In genomic region chr9:123665645-123666044, GRCm38 (mm10) we compare ENCODE assay signal across 9 mouse cellular contexts. TPM values are rescaled to one million over a fixed set of nuclear protein-coding genes. Genes with fewer than 3 reads are reported as not detected.
DNase-seq lines count a peak whose midpoint lies in the region; ATAC-seq and TF ChIP-seq lines count a peak whose summit lies in the region.
"Had no signal": no experiment of that assay in that cellular context is flagged by ENCODE, and none has a peak within 500 bp of the region (broad histone marks: within the 10 kb centered on the region; RNA-seq: fewer than 3 reads in every experiment).

No protein-coding gene starts in this region.

- no peak for TF ChIP-seq EP300 in lung, postnatal 0 days (IDR thresholded peaks at IDR 0.05)

- WGBS in hindbrain, embryonic 11.5 days: 55% methylated on average over 5 of the region's 5 CpGs
- 61% methylated on average over 5 of the region's 5 CpGs for WGBS in hindbrain, embryonic 16.5 days
- WGBS in lung, postnatal 0 days: 48% methylated on average over 5 of the region's 5 CpGs
- 54% methylated on average over 5 of the region's 5 CpGs for WGBS in midbrain, embryonic 11.5 days

- peak; percentile 68 for TF ChIP-seq CTCF in lung, postnatal 0 days (IDR thresholded peaks at IDR 0.05)

- intact Hi-C loops in heart, postnatal 36 days (cut with DNase I): loop anchor here (10.0 kb wide), 1 partner anchor 129 kb away; no protein-coding TSS in a partner anchor

- peak; percentile 65 for DNase-seq in hindbrain, embryonic 11.5 days (ENCODE audit: low spot score)
- DNase-seq in A20 (ENCODE audit: low read depth, low spot score): peak; percentile 76
- peak; percentile 46 for DNase-seq in T-cell, adult 2 months (ENCODE audit: low spot score)
- DNase-seq in heart, postnatal 36 days: peak; percentile 14 to 46
- peak; percentile 42 for DNase-seq in lung, postnatal 0 days (ENCODE audit: low spot score)
- DNase-seq in telencephalon, adult 2 months (ENCODE audit: low read depth, low spot score): peak; percentile 13
- no peak for DNase-seq in midbrain, embryonic 11.5 days (ENCODE audit: low spot score, missing footprints)

- H3K4me2 ChIP-seq in hindbrain, embryonic 11.5 days (replicated peaks; ENCODE audit: low read depth, low read length): no peak overlapping the region
- H3K4me2 ChIP-seq in hindbrain, embryonic 16.5 days (ENCODE audit: low read length): no peak overlapping the region
- no peak overlapping the region for H3K4me2 ChIP-seq in lung, postnatal 0 days (replicated peaks; ENCODE audit: low read depth, low read length)
- H3K4me2 ChIP-seq in midbrain, embryonic 11.5 days: no peak overlapping the region
- H3K4me2 ChIP-seq: stomach, embryonic 15.5 days had no signal

- H3K27ac ChIP-seq in hindbrain, embryonic 11.5 days (ENCODE audit: low read depth, low read length): no peak overlapping the region
- H3K27ac ChIP-seq in hindbrain, embryonic 16.5 days (ENCODE audit: low read depth, low read length): no peak overlapping the region
- H3K27ac ChIP-seq in lung, postnatal 0 days (ENCODE audit: low read length): no peak overlapping the region
- H3K27ac ChIP-seq in midbrain, embryonic 11.5 days (ENCODE audit: low read depth, low read length): no peak overlapping the region
- H3K27ac ChIP-seq: stomach, embryonic 15.5 days had no signal

- H3K4me3 ChIP-seq in hindbrain, embryonic 11.5 days (ENCODE audit: low read depth, low read length): no peak overlapping the region
- H3K4me3 ChIP-seq in hindbrain, embryonic 16.5 days (ENCODE audit: low read length): no peak overlapping the region
- no peak overlapping the region for H3K4me3 ChIP-seq in lung, postnatal 0 days (ENCODE audit: low read depth, low read length)
- H3K4me3 ChIP-seq in midbrain, embryonic 11.5 days (ENCODE audit: low read depth, low read length): no peak overlapping the region
- H3K4me3 ChIP-seq: stomach, embryonic 15.5 days had no signal

- no peak overlapping the region for H3K9ac ChIP-seq in hindbrain, embryonic 11.5 days (ENCODE audit: low read depth, low read length)
- no peak overlapping the region for H3K9ac ChIP-seq in hindbrain, embryonic 16.5 days (ENCODE audit: low read depth, low read length)
- H3K9ac ChIP-seq in lung, postnatal 0 days (replicated peaks; ENCODE audit: low read depth): no peak overlapping the region
- no peak overlapping the region for H3K9ac ChIP-seq in midbrain, embryonic 11.5 days (ENCODE audit: low read length)
- H3K9ac ChIP-seq: stomach, embryonic 15.5 days had no signal

- H3K4me1 ChIP-seq in hindbrain, embryonic 11.5 days (replicated peaks; ENCODE audit: control insufficient read depth, insufficient read depth, low read length): no peaks in the 10 kb centered on the region
- no peaks in the 10 kb centered on the region for H3K4me1 ChIP-seq in hindbrain, embryonic 16.5 days (ENCODE audit: control insufficient read depth, insufficient read depth, low read depth, low read length)
- H3K4me1 ChIP-seq in lung, postnatal 0 days (ENCODE audit: insufficient read depth, low read depth, low read length): no peaks in the 10 kb centered on the region
- no peaks in the 10 kb centered on the region for H3K4me1 ChIP-seq in midbrain, embryonic 11.5 days (ENCODE audit: control insufficient read depth, insufficient read depth, low read length)
- H3K4me1 ChIP-seq: stomach, embryonic 15.5 days had no signal

- no peaks in the 10 kb centered on the region for H3K9me3 ChIP-seq in hindbrain, embryonic 11.5 days (ENCODE audit: control insufficient read depth, low read length)
- H3K9me3 ChIP-seq in hindbrain, embryonic 16.5 days (ENCODE audit: control insufficient read depth, low read length): no peaks in the 10 kb centered on the region
- H3K9me3 ChIP-seq in lung, postnatal 0 days (ENCODE audit: low read length): no peaks in the 10 kb centered on the region
- H3K9me3 ChIP-seq in midbrain, embryonic 11.5 days (ENCODE audit: control insufficient read depth, low read length): no peaks in the 10 kb centered on the region
- H3K9me3 ChIP-seq: stomach, embryonic 15.5 days had no signal

- ATAC-seq in hindbrain, embryonic 11.5 days (ENCODE audit: low FRiP score): no peak
- no peak for ATAC-seq in hindbrain, embryonic 16.5 days
- no peak for ATAC-seq in lung, postnatal 0 days
- no peak for ATAC-seq in midbrain, embryonic 11.5 days (ENCODE audit: low FRiP score)

- no peaks in the 10 kb centered on the region for H3K36me3 ChIP-seq in hindbrain, embryonic 11.5 days (ENCODE audit: control insufficient read depth, insufficient read depth, low read length)
- no peaks in the 10 kb centered on the region for H3K36me3 ChIP-seq in hindbrain, embryonic 16.5 days (ENCODE audit: control insufficient read depth, insufficient read depth, low read length)
- H3K36me3 ChIP-seq in lung, postnatal 0 days (ENCODE audit: insufficient read depth, low read length): no peaks in the 10 kb centered on the region
- no peaks in the 10 kb centered on the region for H3K36me3 ChIP-seq in midbrain, embryonic 11.5 days (ENCODE audit: control insufficient read depth, insufficient read depth, low read length)
- H3K36me3 ChIP-seq: stomach, embryonic 15.5 days had no signal

- no peaks in the 10 kb centered on the region for H3K27me3 ChIP-seq in hindbrain, embryonic 11.5 days (ENCODE audit: control insufficient read depth, insufficient read depth, low read length)
- no peaks in the 10 kb centered on the region for H3K27me3 ChIP-seq in hindbrain, embryonic 16.5 days (replicated peaks; ENCODE audit: control insufficient read depth, insufficient read depth, low read length)
- H3K27me3 ChIP-seq in lung, postnatal 0 days (replicated peaks; ENCODE audit: insufficient read depth, low read length): no peaks in the 10 kb centered on the region
- no peaks in the 10 kb centered on the region for H3K27me3 ChIP-seq in midbrain, embryonic 11.5 days (ENCODE audit: control insufficient read depth, insufficient read depth, low read length)
- H3K27me3 ChIP-seq: stomach, embryonic 15.5 days had no signal

RNA-seq across cellular contexts. Expression of gene Ccr9, which starts 12.6 kb away (rescaled TPM):
- polyA plus RNA-seq in hindbrain, embryonic 11.5 days (2014; fragmentation: Nextera tagmentation; extraction: Ambion mirVana): 0.06 and 0.09 TPM in 2 replicates
- polyA plus RNA-seq in hindbrain, embryonic 16.5 days (2015; fragmentation: Nextera tagmentation; extraction: Ambion mirVana): 0.44 and 0.46 TPM in 2 replicates
- not detected for total RNA-seq in heart, postnatal 36 days (2021)
- polyA plus RNA-seq in lung, postnatal 0 days (2015; fragmentation: Nextera tagmentation; extraction: Ambion mirVana): 0.29 and 0.35 TPM in 2 replicates
- polyA plus RNA-seq in midbrain, embryonic 11.5 days (2014; fragmentation: Nextera tagmentation; extraction: Ambion mirVana): 0.22 and 0.34 TPM in 2 replicates

RNA-seq across cellular contexts. Expression of gene Slc6a20a, which starts 13.0 kb away (rescaled TPM):
- polyA plus RNA-seq in hindbrain, embryonic 11.5 days (2014; fragmentation: Nextera tagmentation; extraction: Ambion mirVana): 0.95 and 1.5 TPM in 2 replicates
- polyA plus RNA-seq in hindbrain, embryonic 16.5 days (2015; fragmentation: Nextera tagmentation; extraction: Ambion mirVana): 16.4 and 18.7 TPM in 2 replicates
- not detected for total RNA-seq in heart, postnatal 36 days (2021)
- polyA plus RNA-seq in lung, postnatal 0 days (2015; fragmentation: Nextera tagmentation; extraction: Ambion mirVana): 0.12 and 0.24 TPM in 2 replicates
- 2.6 and 3.6 TPM in 2 replicates for polyA plus RNA-seq in midbrain, embryonic 11.5 days (2014; fragmentation: Nextera tagmentation; extraction: Ambion mirVana)

RNA-seq across cellular contexts. Expression of gene Slc6a20b, which starts 33.3 kb away (rescaled TPM):
- polyA plus RNA-seq in hindbrain, embryonic 11.5 days (2014; fragmentation: Nextera tagmentation; extraction: Ambion mirVana): 0.08 and 0.22 TPM in 2 replicates
- 0.35 and 0.39 TPM in 2 replicates for polyA plus RNA-seq in hindbrain, embryonic 16.5 days (2015; fragmentation: Nextera tagmentation; extraction: Ambion mirVana)
- not detected for total RNA-seq in heart, postnatal 36 days (2021)
- 0.12 and 0.17 TPM in 2 replicates for polyA plus RNA-seq in lung, postnatal 0 days (2015; fragmentation: Nextera tagmentation; extraction: Ambion mirVana)
- 0.11 and 0.22 TPM in 2 replicates for polyA plus RNA-seq in midbrain, embryonic 11.5 days (2014; fragmentation: Nextera tagmentation; extraction: Ambion mirVana)

RNA-seq across cellular contexts. Expression of gene Lztfl1, which starts 51.9 kb away (rescaled TPM):
- polyA plus RNA-seq in hindbrain, embryonic 11.5 days (2014; fragmentation: Nextera tagmentation; extraction: Ambion mirVana): 55.0 and 58.6 TPM in 2 replicates
- 42.6 and 45.2 TPM in 2 replicates for polyA plus RNA-seq in hindbrain, embryonic 16.5 days (2015; fragmentation: Nextera tagmentation; extraction: Ambion mirVana)
- total RNA-seq in heart, postnatal 36 days (2021): 10 to 100 TPM; 42.6 to 42.7 TPM
- polyA plus RNA-seq in lung, postnatal 0 days (2015; fragmentation: Nextera tagmentation; extraction: Ambion mirVana): 38.6 and 38.7 TPM in 2 replicates
- 50.6 and 58.4 TPM in 2 replicates for polyA plus RNA-seq in midbrain, embryonic 11.5 days (2014; fragmentation: Nextera tagmentation; extraction: Ambion mirVana)
